Mouse (Mus musculus) limb, embryonic 14.5 days (tissue): ENCODE data around the gene Sort1. TPM values are rescaled to one million over a fixed set of nuclear protein-coding genes. Genes with fewer than 3 reads are reported as not detected.

Source experiments
- ATAC-seq: fragments of 200-750 bp; cut with Nextera tagmentation; 2 replicates; pipeline ENCODE4 v1.8.0; 2017; ENCODE audit warnings: low read depth, moderate number of reproducible peaks, moderate TSS enrichment; ENCODE audit not compliant: low FRiP score
- DNase-seq: peaks from one replicate; pipeline ENCODE4 v3.0.0-alpha.2; 2015; ENCODE audit warnings: low spot score
- H3K27ac ChIP-seq: fragments of 300-500 bp; sonication (generic); replicated peaks from 2 replicates; pipeline ENCODE4 v1.5.1; 2014; ENCODE audit warnings: low read depth, mild to moderate bottlenecking, low read length, moderate library complexity, mixed read lengths
- H3K27me3 ChIP-seq: fragments of 300-500 bp; sonication (generic); 2 replicates; pipeline ENCODE4 v1.6.1; 2014; ENCODE audit warnings: low read length, mixed read lengths; ENCODE audit not compliant: control insufficient read depth, insufficient read depth
- H3K36me3 ChIP-seq: fragments of 300-500 bp; sonication (generic); 2 replicates; pipeline ENCODE4 v1.6.1; 2014; ENCODE audit warnings: mild to moderate bottlenecking, low read length, moderate library complexity, mixed read lengths; ENCODE audit not compliant: control insufficient read depth, insufficient read depth
- H3K4me1 ChIP-seq: fragments of 300-500 bp; sonication (generic); 2 replicates; pipeline ENCODE4 v1.6.1; 2014; ENCODE audit warnings: antibody characterized with exemption, low read length, mixed read lengths; ENCODE audit not compliant: control insufficient read depth, insufficient read depth
- H3K4me2 ChIP-seq: fragments of 300-500 bp; sonication (generic); replicated peaks from 2 replicates; pipeline ENCODE4 v1.6.1; 2014; ENCODE audit warnings: low read depth, mild to moderate bottlenecking, low read length, moderate library complexity; ENCODE audit not compliant: severe bottlenecking
- H3K4me3 ChIP-seq: fragments of 300-500 bp; sonication (generic); replicated peaks from 2 replicates; pipeline ENCODE4 v1.5.1; 2014; ENCODE audit warnings: low read length
- H3K9ac ChIP-seq: fragments of 300-500 bp; sonication (generic); 2 replicates; pipeline ENCODE4 v1.6.1; 2014; ENCODE audit warnings: mild to moderate bottlenecking, low read depth, low read length, moderate library complexity; ENCODE audit not compliant: severe bottlenecking
- H3K9me3 ChIP-seq: fragments of 300-500 bp; sonication (generic); 2 replicates; pipeline ENCODE4 v1.6.1; 2016; ENCODE audit warnings: low read length; ENCODE audit not compliant: control insufficient read depth
- POLR2A ChIP-seq: fragments of 200-500 bp; IDR thresholded peaks from 2 replicates; pipeline ENCODE4 v1.8.0; 2012; ENCODE audit warnings: inconsistent platforms, mild to moderate bottlenecking, moderate library complexity, borderline replicate concordance; ENCODE audit not compliant: insufficient read depth, insufficient read length; ENCODE audit errors: extremely low read depth
- WGBS: fragments of 180-500 bp; shearing (Covaris S2); extraction: QIAGEN DNeasy Blood & Tissue Kit; methylation state at CpG from one replicate; pipeline ENCODE4 v1.1.7; 2014; 5-methylcytosine and 5-hydroxymethylcytosine counted together
- polyA plus RNA-seq, 2 experiments: library from polyadenylated mRNA; depleted of rRNA in 1 of 2; stranded (reverse) in 1 of 2; unstranded in 1 of 2; fragments of >200 nt; fragmentation: Nextera tagmentation in 1 of 2; extraction: Ambion mirVana in 1 of 2; gene quantifications; 2 replicates each; pipeline versions ENCODE4 v1.2.1 to v1.2.3; 2012 to 2014

The Sort1 gene
- polyA plus RNA-seq, 2 experiments: 17.9 to 30.4 TPM

- DNase-seq (no peak), ATAC-seq (no peak)
- H3K4me1 ChIP-seq: no peaks in the 10 kb centered on the region
- no peak overlapping the region for H3K4me2 ChIP-seq
- H3K27ac ChIP-seq: no peak overlapping the region
- no peaks in the 10 kb centered on the region for H3K9me3 ChIP-seq
- no peaks in the 10 kb centered on the region for H3K27me3 ChIP-seq
- H3K4me3 ChIP-seq: no peak overlapping the region
- TF ChIP-seq POLR2A: no peak
- peaks cover 3% of the 10 kb centered on the region; the same call in 1 of the 2 replicates for H3K36me3 ChIP-seq
- no peak overlapping the region for H3K9ac ChIP-seq
- 80% methylated on average over 4 of the region's 4 CpGs for WGBS
Observed at GRCm38 (mm10) chr3:108311688-108312087, 27.8 kb downstream of the Sort1 start.

- Histone ChIP-seq H3K4me1 (no peaks in the 10 kb centered on the region), H3K27me3 (no peaks in the 10 kb centered on the region), H3K9me3 (no peaks in the 10 kb centered on the region), H3K4me3 (no peak overlapping the region), H3K36me3 (peaks cover 3% of the 10 kb centered on the region; the same call in 1 of the 2 replicates), H3K9ac (no peak overlapping the region), H3K4me2 (no peak overlapping the region), H3K27ac (no peak overlapping the region)
- ATAC-seq (no peak), DNase-seq (no peak)
- no peak for TF ChIP-seq POLR2A
Observed at GRCm38 (mm10) chr3:108312414-108312813, 28.5 kb downstream of the Sort1 start.

DNA sequence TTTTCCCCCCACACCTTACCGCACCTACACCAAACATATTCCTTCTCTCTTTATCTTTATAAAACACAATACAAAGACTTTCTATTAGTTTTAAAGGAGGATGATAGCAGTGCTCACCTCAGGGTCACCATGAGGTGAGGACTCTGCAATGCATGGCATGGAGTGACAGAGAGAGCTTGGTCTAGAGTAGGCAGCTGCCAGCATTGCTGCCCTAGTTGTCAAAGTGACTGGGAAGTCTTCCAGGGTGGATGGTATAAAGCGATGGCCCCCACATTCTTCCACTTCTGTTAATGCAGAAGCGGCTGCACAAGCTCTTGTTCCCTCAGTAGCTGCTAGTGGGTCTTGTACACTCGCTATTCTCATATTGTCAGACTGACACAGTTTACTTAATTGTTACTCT is 29.3 kb downstream of the Sort1 start:
- ATAC-seq (no peak), DNase-seq (no peak)
- Histone ChIP-seq H3K27me3 (no peaks in the 10 kb centered on the region), H3K4me2 (no peak overlapping the region), H3K27ac (no peak overlapping the region), H3K4me1 (no peaks in the 10 kb centered on the region), H3K9me3 (no peaks in the 10 kb centered on the region), H3K36me3 (peaks cover 3% of the 10 kb centered on the region; the same call in 1 of the 2 replicates), H3K9ac (no peak overlapping the region), H3K4me3 (no peak overlapping the region)
- 93% methylated on average over 4 of the region's 4 CpGs for WGBS
- no peak for TF ChIP-seq POLR2A

- H3K9ac ChIP-seq: no peak overlapping the region
- DNase-seq: no peak
- no peaks in the 10 kb centered on the region for H3K27me3 ChIP-seq
- ATAC-seq: no peak
- 67% methylated on average over 8 of the region's 8 CpGs for WGBS
- no peak overlapping the region for H3K4me3 ChIP-seq
- no peaks in the 10 kb centered on the region; the same call in 1 of the 2 replicates for H3K4me1 ChIP-seq
- H3K36me3 ChIP-seq: peaks cover 3% of the 10 kb centered on the region; the same call in 1 of the 2 replicates
- H3K4me2 ChIP-seq: no peak overlapping the region
- no peaks in the 10 kb centered on the region for H3K9me3 ChIP-seq
- no peak overlapping the region for H3K27ac ChIP-seq
- TF ChIP-seq POLR2A: no peak
Observed at GRCm38 (mm10) chr3:108314038-108314675, 30.3 kb downstream of the Sort1 start.

- WGBS: 33% methylated on average over 2 of the region's 2 CpGs
- Histone ChIP-seq H3K4me3 (no peak overlapping the region), H3K27ac (no peak overlapping the region), H3K27me3 (no peaks in the 10 kb centered on the region), H3K9ac (no peak overlapping the region), H3K9me3 (no peaks in the 10 kb centered on the region), H3K36me3 (no peaks in the 10 kb centered on the region), H3K4me2 (no peak overlapping the region), H3K4me1 (no peaks in the 10 kb centered on the region; the same call in 1 of the 2 replicates)
- no peak for TF ChIP-seq POLR2A
- DNase-seq (no peak), ATAC-seq (no peak)
Observed at GRCm38 (mm10) chr3:108318517-108318916, 34.6 kb downstream of the Sort1 start.
